Mouse (Mus musculus) heart, embryonic 16.5 days (tissue): ENCODE data around the gene Il6st. TPM values are rescaled to one million over a fixed set of nuclear protein-coding genes. Genes with fewer than 3 reads are reported as not detected.
A peak's percentile ranks its signal among the peaks of the same experiment; 100 is the strongest.

Experiments
- ATAC-seq: fragments of 200-750 bp; cut with Nextera tagmentation; replicated peaks from 2 replicates; pipeline ENCODE4 v1.8.0; 2017; ENCODE audit warnings: moderate number of reproducible peaks; ENCODE audit not compliant: insufficient read depth, low FRiP score; ENCODE audit errors: extremely low read depth
- H3K27ac ChIP-seq: fragments of 300-500 bp; sonication (generic); 2 replicates; pipeline ENCODE4 v1.5.1; 2014; ENCODE audit warnings: mild to moderate bottlenecking, low read length, control low read depth, moderate library complexity
- H3K27me3 ChIP-seq: fragments of 300-500 bp; sonication (generic); 2 replicates; pipeline ENCODE4 v1.6.1; 2014; ENCODE audit warnings: low read length, mixed read lengths; ENCODE audit not compliant: control insufficient read depth, insufficient read depth
- H3K36me3 ChIP-seq: fragments of 300-500 bp; sonication (generic); 2 replicates; pipeline ENCODE4 v1.6.1; 2014; ENCODE audit not compliant: control insufficient read depth, insufficient read depth
- H3K4me1 ChIP-seq: fragments of 300-500 bp; sonication (generic); 2 replicates; pipeline ENCODE4 v1.6.1; 2014; ENCODE audit warnings: low read length, mixed read lengths; ENCODE audit not compliant: control insufficient read depth, insufficient read depth
- H3K4me2 ChIP-seq: fragments of 300-500 bp; sonication (generic); 2 replicates; pipeline ENCODE4 v1.6.1; 2014; ENCODE audit warnings: low read depth, mild to moderate bottlenecking, control low read depth, low read length
- H3K4me3 ChIP-seq: fragments of 300-500 bp; sonication (generic); 2 replicates; pipeline ENCODE4 v1.5.1; 2014; ENCODE audit warnings: mild to moderate bottlenecking, control low read depth, low read length
- H3K9ac ChIP-seq: fragments of 300-500 bp; sonication (generic); 2 replicates; pipeline ENCODE4 v1.6.1; 2014; ENCODE audit warnings: low read length, control low read depth
- H3K9me3 ChIP-seq: fragments of 300-500 bp; sonication (generic); replicated peaks from 2 replicates; pipeline ENCODE4 v1.6.1; 2016; ENCODE audit warnings: low read length; ENCODE audit not compliant: control insufficient read depth
- WGBS: fragments of 180-500 bp; shearing (Covaris S2); extraction: QIAGEN DNeasy Blood & Tissue Kit; methylation state at CpG from one replicate; pipeline ENCODE4 v1.1.7; 2014; 5-methylcytosine and 5-hydroxymethylcytosine counted together
- polyA plus RNA-seq: library from polyadenylated mRNA; unstranded; fragments of >200 nt; fragmentation: Nextera tagmentation; extraction: Ambion mirVana; gene quantifications from 2 replicates; pipeline ENCODE4 v1.2.1, GENCODE M21; 2015

Gene Il6st
- polyA plus RNA-seq, 1 experiment from 2014 or later = 45.1 TPM

DNA sequence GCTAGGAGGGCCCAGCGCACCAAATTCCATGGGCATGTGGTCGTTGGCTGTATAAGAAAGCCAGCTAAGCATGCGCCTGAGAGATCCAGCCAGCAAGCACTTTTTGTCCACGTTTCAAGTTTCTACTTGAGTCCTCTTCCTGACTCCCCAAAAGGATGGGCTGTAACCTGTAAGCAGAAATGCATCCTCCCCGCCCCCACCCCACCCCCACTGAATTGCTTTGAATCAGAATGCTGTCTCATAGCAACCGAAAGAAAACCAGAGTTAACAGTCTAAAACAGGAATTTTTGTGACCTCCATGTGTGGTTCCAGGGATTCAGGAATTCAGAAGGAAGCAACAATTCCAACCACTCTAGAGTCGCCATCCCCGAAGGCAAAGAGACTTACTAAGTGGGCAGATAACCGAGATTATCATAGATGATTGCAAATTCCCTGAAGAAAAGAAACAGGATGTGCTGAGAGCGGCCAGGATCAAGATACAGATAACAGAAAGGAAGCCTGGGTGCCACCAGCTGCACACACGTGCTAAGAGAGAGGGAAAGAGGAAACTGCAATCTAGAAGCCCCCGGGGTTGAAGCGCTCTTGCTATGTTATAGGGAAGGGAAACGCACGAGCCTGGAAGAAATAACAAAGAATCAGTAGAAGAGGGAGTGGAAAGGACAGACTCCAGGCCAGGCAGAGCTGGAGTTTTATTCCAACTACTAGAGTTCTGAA is 24.6 kb upstream of the Il6st start:
- Histone ChIP-seq H3K27me3 (no peaks in the 10 kb centered on the region), H3K9me3 (no peaks in the 10 kb centered on the region), H3K4me3 (peak overlapping the region; percentile 23), H3K4me1 (peaks cover 21% of the 10 kb centered on the region), H3K36me3 (no peaks in the 10 kb centered on the region), H3K27ac (peak overlapping the region; percentile 72), H3K4me2 (peak overlapping the region; percentile 60), H3K9ac (peak overlapping the region; percentile 31)
- peak; percentile 72 for ATAC-seq
- 18% methylated on average over 15 of the region's 15 CpGs for WGBS

DNA sequence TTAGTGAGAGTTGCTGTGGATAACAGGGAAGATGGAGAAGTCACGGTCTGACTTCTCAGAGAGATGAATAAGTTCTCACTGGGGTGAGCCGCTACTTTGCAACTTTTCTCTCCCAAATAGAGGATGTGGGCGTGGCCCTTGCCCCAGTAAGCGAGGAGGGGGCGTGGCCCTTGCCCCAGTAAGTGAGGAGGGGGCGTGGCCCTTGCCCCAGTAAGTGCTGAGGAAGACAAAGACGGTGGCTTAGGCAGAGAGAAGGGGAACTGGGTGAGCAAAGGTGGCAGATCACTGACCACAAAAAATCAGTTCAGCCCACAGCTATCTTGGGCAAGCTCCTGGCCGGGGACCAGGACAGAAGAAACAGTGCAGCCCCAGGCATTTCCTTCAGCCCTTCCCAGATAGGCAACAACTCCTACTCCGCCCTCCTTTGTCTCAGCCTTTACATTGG is 23.9 kb upstream of the Il6st start:
- peaks cover 21% of the 10 kb centered on the region for H3K4me1 ChIP-seq
- peak; percentile 78 for ATAC-seq
- no peaks in the 10 kb centered on the region for H3K9me3 ChIP-seq
- no peaks in the 10 kb centered on the region for H3K36me3 ChIP-seq
- peak overlapping the region; percentile 23 for H3K4me3 ChIP-seq
- H3K4me2 ChIP-seq = peak overlapping the region; percentile 60
- no peaks in the 10 kb centered on the region for H3K27me3 ChIP-seq
- H3K9ac ChIP-seq = peak overlapping the region; percentile 31
- peak overlapping the region; percentile 72 for H3K27ac ChIP-seq
- WGBS = 21% methylated on average over 9 of the region's 9 CpGs

GRCm38 (mm10) chr13:112440668-112441067 is 23.2 kb upstream of the Il6st start:
- no peak overlapping the region for H3K9ac ChIP-seq
- 65% methylated on average over 8 of the region's 8 CpGs for WGBS
- no peak overlapping the region for H3K4me3 ChIP-seq
- H3K36me3 ChIP-seq = no peaks in the 10 kb centered on the region
- H3K4me1 ChIP-seq = peaks cover 15% of the 10 kb centered on the region
- no peak overlapping the region for H3K4me2 ChIP-seq
- no peak for ATAC-seq
- no peaks in the 10 kb centered on the region for H3K27me3 ChIP-seq
- no peaks in the 10 kb centered on the region for H3K9me3 ChIP-seq
- 0 out of 2 replicates have a peak overlapping the region, but pooled peaks have one; percentile 23 for H3K27ac ChIP-seq

GRCm38 (mm10) chr13:112442867-112443529 is 20.9 kb upstream of the Il6st start:
- peaks cover 13% of the 10 kb centered on the region for H3K4me1 ChIP-seq
- H3K4me2 ChIP-seq = no peak overlapping the region
- no peak for ATAC-seq
- WGBS = 72% methylated on average over 7 of the region's 7 CpGs
- no peaks in the 10 kb centered on the region for H3K36me3 ChIP-seq
- H3K27ac ChIP-seq = no peak overlapping the region
- H3K9me3 ChIP-seq = no peaks in the 10 kb centered on the region
- H3K9ac ChIP-seq = no peak overlapping the region
- no peaks in the 10 kb centered on the region for H3K27me3 ChIP-seq
- no peak overlapping the region for H3K4me3 ChIP-seq

- H3K27me3 ChIP-seq = no peaks in the 10 kb centered on the region
- no peak for ATAC-seq
- H3K9me3 ChIP-seq = 0 out of 2 replicates have a peak, but pooled peaks cover 2% of the 10 kb centered on the region
- H3K4me3 ChIP-seq = no peak overlapping the region
- 83% methylated on average over 8 of the region's 8 CpGs for WGBS
- H3K9ac ChIP-seq = no peak overlapping the region
- H3K27ac ChIP-seq = no peak overlapping the region
- no peaks in the 10 kb centered on the region for H3K36me3 ChIP-seq
- no peaks in the 10 kb centered on the region for H3K4me1 ChIP-seq
- no peak overlapping the region for H3K4me2 ChIP-seq
These were observed 16.7 kb upstream of the Il6st start for GRCm38 (mm10) chr13:112447108-112447665.

DNA sequence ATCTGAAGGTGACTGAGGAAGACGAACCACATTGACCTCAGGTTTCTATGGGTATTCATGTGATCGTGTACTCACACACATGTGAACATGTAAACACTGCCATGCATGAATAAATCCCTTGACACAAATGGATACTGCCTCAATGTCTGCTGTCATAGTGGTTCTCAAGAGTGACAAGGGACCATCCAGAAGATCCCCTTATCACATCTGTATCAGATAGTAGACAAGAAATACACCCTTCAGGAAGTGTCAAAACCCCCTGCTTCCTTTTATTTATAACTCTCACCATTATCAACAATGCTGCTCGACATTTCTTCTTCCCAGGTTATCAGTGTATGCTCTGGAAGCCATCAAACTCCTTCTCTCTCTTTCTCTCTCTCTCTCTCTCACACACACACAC is 13.7 kb upstream of the Il6st start:
- Histone ChIP-seq H3K27me3 (no peaks in the 10 kb centered on the region), H3K4me2 (no peak overlapping the region), H3K36me3 (no peaks in the 10 kb centered on the region), H3K27ac (no peak overlapping the region), H3K4me3 (no peak overlapping the region), H3K9ac (no peak overlapping the region), H3K9me3 (0 out of 2 replicates have a peak, but pooled peaks cover 2% of the 10 kb centered on the region), H3K4me1 (no peaks in the 10 kb centered on the region)
- ATAC-seq = no peak
- 42% methylated on average over 3 of the region's 3 CpGs for WGBS

GRCm38 (mm10) chr13:112457366-112457765 is 6.5 kb upstream of the Il6st start:
- Histone ChIP-seq H3K27ac (no peak overlapping the region), H3K27me3 (no peaks in the 10 kb centered on the region), H3K4me1 (peaks cover 6% of the 10 kb centered on the region), H3K4me3 (no peak overlapping the region), H3K9ac (no peak overlapping the region), H3K9me3 (no peaks in the 10 kb centered on the region), H3K36me3 (no peaks in the 10 kb centered on the region), H3K4me2 (no peak overlapping the region)
- 51% methylated on average over 6 of the region's 6 CpGs for WGBS
- ATAC-seq = no peak

- Histone ChIP-seq H3K27me3 (no peaks in the 10 kb centered on the region), H3K4me2 (no peak overlapping the region), H3K27ac (no peak overlapping the region), H3K9ac (no peak overlapping the region), H3K4me1 (peaks cover 6% of the 10 kb centered on the region), H3K4me3 (no peak overlapping the region), H3K36me3 (no peaks in the 10 kb centered on the region), H3K9me3 (no peaks in the 10 kb centered on the region)
- 76% methylated on average over 4 of the region's 4 CpGs for WGBS
- no peak for ATAC-seq
These were observed 5.9 kb upstream of the Il6st start for GRCm38 (mm10) chr13:112458016-112458415.

GRCm38 (mm10) chr13:112458435-112459018 is 5.3 kb upstream of the Il6st start:
- no peak for ATAC-seq
- H3K4me2 ChIP-seq = no peak overlapping the region
- H3K4me3 ChIP-seq = no peak overlapping the region
- no peaks in the 10 kb centered on the region for H3K36me3 ChIP-seq
- no peaks in the 10 kb centered on the region for H3K27me3 ChIP-seq
- H3K9me3 ChIP-seq = no peaks in the 10 kb centered on the region
- no peak overlapping the region for H3K27ac ChIP-seq
- no peak overlapping the region for H3K9ac ChIP-seq
- 91% methylated on average over 11 of the region's 11 CpGs for WGBS
- H3K4me1 ChIP-seq = peaks cover 9% of the 10 kb centered on the region
